Mouse (Mus musculus) frontal cortex, adult 2 months (tissue): ENCODE measurements around the gene Arhgap24. TPM values are rescaled to one million over a fixed set of nuclear protein-coding genes. Genes with fewer than 3 reads are reported as not detected.
A peak's percentile ranks its signal among the peaks of the same experiment; 100 is the strongest.

Experiments used
- DNase-seq, 2 experiments: peaks; one replicate each; pipeline ENCODE4 v3.0.0; 2022; ENCODE audit warnings: low spot score in 1 of 2; ENCODE audit errors: extremely low spot score in 1 of 2
- polyA plus RNA-seq: library from polyadenylated mRNA; depleted of rRNA; stranded (reverse); fragments of >200 nt; gene quantifications from 2 replicates; pipeline ENCODE4 v1.2.3, GENCODE M21; 2012

Gene Arhgap24
- polyA plus RNA-seq, 1 experiment, result 6.2 TPM

DNA sequence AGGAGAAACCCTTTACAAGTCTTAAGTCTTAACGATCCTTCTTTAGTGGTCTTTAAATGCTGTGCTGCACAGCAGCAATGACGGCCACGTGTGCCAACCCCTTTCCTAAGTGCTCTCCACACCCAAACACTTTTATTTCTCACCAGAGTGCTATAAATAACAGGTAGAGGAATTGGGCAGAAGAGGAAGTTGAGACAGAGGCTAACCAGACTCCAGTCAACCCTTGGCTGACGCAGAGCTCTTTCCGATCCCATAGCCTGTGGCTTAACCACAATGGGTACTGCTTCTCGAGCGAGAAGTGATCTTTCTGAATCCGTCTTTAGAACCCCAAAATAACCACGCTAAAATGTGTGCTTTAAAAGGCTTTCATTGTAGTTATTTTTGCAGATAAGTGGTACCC is 296.7 kb downstream of the Arhgap24 start:
- no peak for DNase-seq

DNA sequence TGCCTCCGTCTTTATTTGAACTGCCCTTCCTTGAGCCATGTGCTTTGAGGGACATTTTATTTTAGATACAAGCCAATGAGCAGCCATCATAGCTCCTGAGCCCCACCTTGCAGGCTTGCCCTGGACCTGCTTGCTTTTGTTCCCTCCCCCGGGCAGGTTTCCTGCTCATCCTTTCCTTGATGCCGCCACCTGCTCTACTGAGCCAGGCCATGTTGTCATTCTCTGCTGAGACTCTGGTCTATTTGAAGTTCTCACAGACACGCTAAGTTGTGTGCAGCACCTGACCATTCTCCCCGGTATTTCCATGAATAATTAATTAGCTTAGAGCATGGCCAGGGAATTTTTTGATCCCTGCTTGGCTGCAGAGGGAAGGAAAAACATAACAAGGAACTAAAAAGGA is 297.1 kb downstream of the Arhgap24 start:
- DNase-seq, result no peak

DNA sequence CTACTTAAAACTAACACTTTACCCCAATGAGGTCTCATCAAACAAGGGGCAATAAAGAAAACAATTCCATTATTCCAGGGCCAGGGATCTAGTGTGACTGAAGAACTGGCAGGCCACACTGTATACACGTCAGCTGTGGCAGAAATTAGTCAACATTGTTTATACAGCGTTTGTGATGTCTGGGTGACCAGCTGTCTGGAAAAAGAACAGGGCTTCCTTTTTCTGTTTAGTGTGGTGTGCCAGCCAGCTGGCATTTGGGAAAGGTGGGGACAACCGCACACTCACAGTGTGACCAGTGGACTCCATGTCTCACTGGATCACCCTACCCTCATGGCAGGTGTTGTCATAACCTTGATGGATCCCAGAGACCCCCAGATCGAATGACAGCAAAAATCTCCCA is 302.4 kb downstream of the Arhgap24 start:
- DNase-seq, result peak in 1 of 2 experiments; percentile 7

DNA sequence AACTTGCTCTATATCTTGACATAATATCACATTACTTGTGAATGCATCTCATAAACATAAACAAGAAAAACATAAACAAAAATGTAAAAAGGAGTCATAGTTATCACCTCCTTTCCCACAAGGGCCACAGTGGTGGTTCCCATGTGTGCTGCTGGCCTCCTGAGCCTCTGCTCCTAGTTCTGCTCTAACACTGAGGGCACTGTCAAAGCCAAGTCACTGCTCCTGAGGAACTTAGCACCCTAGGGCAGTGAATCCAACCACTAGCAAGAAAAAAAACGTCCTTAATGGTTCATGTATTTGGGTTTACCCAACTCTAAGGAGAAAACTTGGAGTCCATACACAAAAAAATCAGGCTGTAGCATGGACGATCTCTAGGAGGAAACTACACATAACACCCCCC is 304.9 kb downstream of the Arhgap24 start:
- DNase-seq, result no peak

DNA sequence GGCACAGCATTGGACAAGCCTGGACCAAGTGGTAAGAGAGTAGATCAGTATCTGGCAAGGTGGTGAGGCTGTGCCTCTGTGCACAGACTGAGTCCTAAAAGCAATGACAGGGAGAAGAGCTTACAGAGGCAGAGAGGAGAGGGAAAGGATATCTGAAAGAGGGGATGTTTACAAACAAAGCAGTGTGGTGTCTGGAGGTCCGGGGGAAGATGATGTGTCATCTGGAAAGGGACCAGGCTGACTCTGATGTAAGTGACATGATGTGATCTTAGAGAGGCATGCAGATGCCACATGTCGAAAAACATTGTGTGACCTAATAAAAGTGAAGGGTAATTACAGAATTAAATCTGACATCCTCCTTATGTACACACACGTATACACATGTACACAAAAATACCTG is 307.2 kb downstream of the Arhgap24 start:
- DNase-seq, result no peak

DNA sequence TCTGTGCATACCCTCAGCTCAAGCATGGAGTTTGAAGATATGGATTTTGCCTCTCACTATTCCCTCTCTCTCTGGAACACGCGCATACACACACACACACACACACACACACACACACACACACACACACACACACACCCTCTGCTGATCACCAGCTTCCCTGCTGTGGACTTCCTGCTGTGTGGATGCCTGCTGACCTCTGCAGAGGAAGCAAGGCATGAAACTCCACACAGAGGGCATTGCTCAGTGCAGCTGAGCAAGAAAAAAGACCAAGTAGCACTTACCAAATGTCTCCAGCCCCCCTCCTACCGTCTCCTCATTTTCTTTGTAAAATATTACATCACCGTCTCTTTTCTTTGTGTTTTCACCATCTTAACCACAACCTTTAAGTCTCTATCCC is 310.1 kb downstream of the Arhgap24 start:
- no peak for DNase-seq

DNA sequence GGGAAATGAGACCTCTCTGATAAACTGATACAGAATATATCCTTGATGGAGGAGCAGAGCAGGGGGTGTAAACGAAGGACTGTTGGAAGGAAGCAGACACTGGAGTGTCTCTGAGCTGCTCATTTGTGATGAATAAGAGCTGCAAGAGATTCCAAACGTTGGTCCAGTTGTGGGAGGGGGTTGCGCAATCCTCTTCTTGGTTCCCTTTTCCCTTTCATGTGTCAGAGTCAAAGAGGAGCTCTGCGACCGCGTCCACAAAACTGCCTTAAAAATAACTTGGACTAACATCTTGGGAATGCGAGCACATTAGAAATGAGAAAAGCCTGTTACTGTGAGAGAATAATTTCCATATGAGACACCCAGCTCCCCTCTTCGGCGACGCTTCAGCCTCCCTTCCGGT is 312.3 kb downstream of the Arhgap24 start:
- no peak for DNase-seq

DNA sequence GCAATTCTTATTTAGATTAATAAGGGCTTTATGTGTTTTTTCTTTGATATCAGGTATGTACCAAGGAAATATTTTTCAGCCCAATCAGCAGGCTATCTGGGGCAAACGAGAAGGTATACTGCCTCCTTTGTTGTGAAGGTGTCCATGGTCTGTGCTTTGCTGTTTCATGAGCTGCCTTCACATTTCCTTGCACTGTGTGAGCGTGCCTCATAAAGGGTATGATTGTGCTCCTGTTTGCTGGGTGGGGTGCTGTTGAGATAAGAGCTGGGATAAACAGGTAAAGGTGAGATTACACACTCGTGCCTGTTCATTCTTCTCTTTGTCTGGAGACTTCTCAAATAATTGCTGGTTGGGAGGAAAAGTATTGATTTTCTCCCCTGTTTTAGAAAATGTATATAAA is 320.3 kb downstream of the Arhgap24 start:
- no peak for DNase-seq

DNA sequence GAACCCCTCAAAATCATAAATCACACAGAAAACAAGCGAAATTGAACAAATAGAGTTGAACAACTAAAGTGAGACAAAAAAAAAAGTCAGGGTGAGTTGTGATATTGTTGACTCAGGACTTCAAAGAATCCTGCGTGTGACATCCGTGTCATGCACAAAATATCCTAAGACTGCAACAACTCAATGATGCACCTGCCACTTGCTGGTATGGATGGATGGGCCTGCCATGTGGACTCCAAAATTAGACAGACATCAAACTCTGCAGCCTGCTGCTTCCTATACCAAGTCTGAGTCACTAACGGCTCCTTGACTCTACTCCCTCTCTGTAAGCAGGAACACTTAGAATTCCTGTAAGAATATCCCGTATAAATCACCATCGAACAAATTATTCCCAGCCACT is 321.6 kb downstream of the Arhgap24 start:
- no peak for DNase-seq

DNA sequence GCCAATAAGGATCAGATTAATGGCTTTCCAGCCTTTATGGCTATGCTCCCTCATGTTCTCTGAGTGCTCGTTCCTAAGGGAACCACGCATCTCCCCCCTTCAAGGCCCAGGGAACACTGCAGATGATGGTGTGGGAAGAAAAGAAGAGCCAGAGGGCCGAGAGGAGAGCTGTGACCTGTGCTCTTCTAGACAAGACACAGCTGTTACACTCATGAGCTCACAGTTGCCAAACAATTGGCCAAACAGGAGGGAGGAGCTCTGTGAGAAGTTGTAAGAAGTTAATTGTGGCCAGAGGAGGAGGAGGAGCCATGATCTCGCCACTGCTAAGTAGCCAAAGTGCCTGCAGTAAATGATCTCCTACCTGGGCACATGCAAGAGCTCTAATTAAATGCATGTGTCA is 322.5 kb downstream of the Arhgap24 start:
- no peak for DNase-seq

DNA sequence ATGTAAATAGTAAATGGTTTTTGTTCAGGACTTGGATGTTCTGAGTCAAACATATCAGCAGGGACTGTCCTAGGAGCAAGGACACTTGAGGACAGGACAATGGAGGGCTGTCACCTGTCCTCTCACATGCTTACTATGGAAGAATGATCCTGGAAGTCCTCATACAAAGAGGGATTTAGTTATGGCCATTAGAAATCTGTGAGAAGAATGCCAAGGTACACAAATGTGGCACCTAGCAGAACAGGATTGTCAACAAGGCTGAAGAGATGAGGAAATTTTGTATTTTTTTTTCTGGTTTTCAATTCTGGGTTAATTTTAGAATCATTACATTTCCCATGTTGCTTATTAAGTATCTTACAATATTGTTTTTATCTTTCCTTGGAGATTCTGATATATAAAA is 326.3 kb downstream of the Arhgap24 start:
- no peak for DNase-seq

DNA sequence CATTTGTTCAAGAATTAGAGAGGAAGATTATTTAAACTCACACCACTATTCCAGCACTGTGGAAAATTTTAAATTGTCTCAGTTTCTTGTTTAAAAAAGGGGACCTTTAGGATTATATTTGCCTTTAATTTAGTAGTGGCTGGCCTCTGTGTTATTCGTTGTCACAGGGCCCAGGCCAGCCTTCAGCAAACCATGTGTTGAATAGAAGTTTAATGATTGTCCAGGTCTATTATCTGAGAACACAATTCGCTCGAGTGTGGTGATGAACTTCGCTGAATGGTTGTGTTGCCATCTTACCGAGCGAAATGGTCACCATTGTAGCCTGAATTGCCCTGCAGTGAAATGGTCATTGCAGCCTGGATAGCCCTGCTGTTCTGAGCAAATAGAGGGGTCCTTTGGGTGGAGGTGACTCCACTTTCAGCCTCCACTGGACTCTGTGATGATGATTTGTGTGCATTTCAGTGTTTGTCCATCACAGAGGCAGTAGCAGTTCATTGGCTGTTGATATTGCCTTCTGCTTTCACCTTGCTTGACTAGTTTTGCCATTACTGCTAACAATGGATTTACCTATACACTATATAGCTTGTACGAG is 329.3 kb downstream of the Arhgap24 start:
- DNase-seq, result no peak

DNA sequence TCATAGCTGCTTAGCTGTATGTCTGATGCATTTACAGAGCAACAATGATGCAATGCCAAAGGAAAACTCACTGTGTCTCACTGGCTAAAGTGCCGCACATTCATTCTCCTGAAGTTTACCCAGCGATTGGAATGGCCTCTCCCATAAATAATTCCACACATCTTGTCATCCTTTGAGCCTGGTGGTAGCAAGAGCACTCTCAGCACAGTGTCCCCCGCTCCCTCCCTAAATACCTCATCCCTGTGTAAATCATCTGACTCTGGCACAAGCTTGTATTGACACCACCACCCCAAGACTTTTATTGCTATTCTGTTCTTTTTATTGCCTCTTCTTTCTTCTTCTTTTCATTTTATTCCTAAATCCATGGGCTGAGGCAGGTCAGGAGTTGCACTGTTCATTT is 332.1 kb downstream of the Arhgap24 start:
- no peak for DNase-seq

DNA sequence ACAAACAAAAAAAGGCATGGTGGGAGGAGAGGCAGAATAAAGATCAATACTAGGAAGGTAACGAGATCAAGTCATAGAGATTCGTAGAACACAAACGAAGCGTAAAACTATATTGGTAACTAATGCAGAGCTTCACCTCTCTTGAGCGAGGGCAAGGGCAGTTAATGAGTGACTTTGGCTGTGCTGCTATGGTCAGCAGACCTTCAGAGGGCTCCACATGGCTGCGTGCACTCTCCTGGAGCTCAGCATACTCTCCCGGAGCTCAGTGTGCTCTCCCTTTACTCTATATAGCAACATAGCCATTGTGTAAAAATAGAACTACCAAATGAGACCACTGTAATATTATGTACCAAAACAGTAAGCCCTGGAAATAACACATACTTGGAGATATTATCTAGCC is 336.4 kb downstream of the Arhgap24 start:
- no peak for DNase-seq

DNA sequence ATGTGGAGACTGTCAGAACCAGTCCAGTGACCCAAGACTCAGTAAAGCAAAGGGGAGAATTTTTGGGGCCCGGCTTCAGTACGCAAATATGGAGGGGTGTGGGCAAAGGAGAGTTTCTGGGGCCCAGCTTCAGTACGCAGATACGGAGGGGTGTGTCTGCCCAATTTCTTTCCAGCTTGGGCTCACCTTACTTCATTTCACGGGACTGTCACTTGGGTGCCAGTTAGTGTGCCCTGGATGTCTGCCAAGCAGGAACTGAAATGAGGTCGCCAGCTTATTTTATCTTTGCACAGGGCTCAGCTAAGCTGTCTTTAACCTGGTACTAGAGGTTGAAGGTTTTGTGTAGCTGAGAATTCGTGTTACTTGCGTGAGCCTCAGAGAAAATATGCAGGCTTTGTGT is 344.3 kb downstream of the Arhgap24 start:
- peak in 1 of 2 experiments; percentile 6 for DNase-seq

DNA sequence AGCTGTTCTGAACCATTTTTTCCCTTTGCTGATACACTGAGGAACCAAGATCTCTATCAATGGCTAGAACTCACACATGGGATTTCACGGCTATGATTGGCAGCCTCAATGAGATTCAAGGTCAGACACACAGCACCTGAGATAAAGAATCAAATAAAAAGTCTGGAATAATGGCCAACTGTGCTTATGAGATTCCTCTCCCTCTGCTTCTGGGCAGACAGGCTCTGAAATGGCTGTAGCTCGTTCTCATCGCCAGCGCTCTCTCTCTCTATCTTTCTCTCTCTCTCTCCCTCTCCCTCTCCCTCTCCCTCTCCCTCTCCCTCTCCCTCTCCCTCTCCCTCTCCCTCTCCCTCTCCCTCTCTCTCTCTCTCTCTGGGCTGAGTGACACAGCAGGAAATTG is 357.9 kb downstream of the Arhgap24 start:
- DNase-seq, result no peak

DNA sequence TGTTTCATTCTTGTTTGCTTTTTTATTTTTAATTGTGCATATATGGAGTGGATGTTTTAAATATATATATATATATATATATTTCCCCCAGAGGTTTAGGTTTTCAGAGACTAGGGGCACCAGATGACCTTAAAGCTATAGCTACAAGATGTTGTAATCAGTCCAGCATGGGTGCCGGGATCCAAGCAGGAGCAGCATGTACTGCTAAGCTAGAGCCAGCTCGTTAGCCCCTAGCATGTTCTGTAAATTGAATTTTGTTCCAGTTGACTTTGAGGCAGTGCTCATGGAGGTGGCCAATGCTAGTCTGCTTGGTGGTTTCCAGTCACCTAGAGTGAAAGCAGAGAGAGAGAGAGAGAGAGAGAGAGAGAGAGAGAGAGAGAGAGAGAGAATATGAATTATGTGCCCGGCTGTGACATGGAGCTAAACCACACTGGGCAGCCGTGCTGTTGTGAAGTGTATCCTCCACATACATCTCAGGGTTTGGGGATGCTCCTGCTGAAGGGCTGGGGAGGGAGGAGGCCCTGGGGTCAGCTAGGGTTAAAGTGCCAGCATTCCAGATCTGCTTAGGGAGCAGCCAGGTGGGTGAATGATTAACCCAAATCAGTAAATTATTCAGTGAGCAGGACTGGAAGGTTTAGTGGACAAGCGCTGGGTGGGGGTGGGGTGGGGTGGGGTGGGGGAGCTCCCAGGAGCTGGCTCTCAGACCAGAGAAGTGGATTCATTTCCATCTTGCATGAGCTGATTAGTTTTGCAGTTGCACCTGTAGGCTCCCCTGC is 362.9 kb downstream of the Arhgap24 start:
- no peak for DNase-seq

DNA sequence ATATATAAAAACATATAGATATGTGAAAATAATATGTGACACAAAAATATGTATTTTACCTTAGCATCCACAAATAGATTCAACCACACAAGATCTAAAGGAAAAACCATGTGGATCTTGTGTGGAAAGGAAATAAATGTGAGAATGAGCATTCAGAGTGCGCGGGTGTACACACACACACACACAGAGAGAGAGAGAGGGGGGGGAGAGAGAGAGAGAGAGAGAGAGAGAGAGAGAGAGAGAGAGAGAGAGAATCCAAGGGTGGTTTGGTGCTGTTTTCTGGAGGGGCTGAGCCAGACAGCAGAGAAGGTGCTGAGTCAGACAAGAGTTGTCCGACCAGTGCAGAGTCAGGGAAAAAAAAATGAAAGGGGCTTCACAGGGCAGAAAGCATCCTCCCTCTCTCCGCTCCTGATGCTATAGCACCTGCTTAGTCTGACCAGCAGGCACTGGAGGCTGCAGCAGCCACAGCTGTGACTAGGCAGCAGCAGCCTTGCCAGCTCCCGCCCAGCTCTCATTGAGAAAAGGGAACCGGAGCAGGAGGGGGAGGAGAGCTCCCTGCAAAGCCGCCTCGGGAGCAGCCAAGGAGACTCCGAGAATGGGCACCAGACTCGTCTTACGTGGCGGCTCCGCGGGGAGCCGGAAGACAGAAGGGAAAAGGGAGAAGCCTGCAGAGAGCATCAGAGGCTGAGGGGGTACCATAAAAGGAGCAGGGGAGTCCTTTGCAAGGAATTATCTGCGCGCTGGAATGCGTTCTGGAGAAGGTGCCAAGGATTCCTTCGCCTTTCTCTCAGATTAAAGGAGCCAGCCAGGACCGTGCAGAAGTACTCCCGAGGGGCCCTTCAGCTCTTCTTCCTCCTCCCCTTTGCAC is 363.8 kb downstream of the Arhgap24 start:
- DNase-seq, result peak; percentile 69 to 87

DNA sequence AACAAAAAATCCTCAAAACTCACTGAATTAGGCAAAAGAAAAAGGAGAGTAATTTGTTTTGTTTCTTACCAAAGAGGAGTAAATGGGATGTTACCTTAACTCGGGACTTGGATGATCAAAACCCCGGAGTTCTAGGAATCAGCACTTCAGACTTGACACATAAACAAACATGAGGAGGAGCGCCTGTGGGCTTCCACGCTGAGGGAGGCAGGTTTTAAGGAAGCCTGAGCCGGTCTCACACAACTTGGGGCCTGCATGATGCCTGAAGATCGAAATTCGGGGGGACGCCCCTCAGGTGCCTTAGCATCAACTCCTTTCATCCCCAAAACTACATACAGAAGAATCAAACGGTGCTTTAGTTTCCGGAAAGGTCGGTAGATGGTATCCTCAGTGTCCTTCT is 364.6 kb downstream of the Arhgap24 start:
- no peak for DNase-seq

DNA sequence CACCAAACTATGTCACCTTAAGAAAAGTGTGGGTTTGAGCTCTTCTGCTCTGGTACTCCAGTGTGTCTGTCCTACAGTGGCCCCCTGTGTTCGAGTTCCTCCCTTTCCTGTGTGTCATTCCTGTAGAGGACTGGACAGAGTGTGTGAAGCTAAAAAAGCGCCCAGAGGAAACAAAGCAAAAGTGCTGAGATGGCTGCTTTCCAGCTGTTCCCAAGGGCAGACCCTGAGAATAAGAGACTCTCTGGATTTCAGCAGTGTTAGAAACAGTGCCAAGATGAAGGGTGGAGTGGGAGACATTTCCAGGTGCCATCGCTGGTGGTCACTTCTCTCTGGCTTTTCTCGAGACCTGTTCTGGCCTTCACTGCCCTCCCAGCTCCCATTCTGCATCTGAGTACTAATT is 366.7 kb downstream of the Arhgap24 start:
- no peak for DNase-seq

DNA sequence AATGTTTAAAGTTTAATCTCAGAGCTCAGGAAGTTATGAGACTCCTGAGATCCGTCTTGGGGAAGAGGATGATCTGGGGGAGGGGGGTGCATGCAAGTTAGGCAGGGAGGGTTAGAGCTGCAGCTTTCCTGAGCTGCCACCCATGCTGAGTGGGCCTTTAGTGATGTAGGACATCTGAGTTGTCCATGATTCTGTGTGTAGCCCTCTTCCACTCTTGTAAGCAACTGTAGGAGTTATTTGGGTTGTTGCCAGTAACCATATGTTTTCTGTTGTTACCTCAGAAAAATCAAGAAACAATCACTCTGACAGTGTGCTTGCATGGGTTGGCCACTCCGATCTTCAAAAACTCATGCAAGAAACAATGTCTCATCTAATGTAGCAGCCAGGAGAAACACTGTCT is 370.6 kb downstream of the Arhgap24 start:
- DNase-seq, result no peak

DNA sequence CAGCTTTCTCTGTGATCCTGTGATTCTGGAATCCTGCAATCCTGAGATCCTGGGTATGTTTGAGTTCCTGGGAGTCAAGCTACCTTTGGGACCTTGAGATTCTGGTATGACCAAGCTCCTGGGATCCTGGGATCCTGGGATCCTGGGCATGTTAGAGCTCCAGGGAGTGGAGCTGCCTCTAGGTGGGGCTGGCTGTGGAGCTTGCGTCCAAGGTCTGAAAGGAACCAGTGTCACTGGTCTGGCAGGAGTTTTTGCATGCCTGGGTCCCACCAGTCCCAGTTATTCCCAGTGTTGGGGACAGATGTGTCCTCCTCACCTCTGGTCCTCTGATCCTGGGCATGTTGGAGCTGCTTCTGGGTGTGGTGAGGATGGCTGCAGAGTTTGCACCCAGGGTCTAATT is 372.6 kb downstream of the Arhgap24 start:
- DNase-seq, result no peak
